Mouse (Mus musculus): ENCODE data around the gene Ndufb4.

GRCm38 (mm10) chr16:37611072-37611471, 43.2 kb downstream of the Ndufb4 start:
- TF ChIP-seq CTCF (IDR thresholded peaks at IDR 0.05; ENCODE audit: extremely low read depth, insufficient read length, insufficient replicate concordance, low read depth, low read length) = no peak
- TF ChIP-seq POLR2A (IDR thresholded peaks at IDR 0.05; ENCODE audit: low read depth, low read length) = no peak
